Mouse (Mus musculus): Measurements from ENCODE around the gene Fndc5.

Fndc5 gene

GRCm38 (mm10) chr4:129144401-129145367 is 7.9 kb downstream of the Fndc5 start:
- ATAC-seq (ENCODE audit: insufficient number of reproducible peaks, low FRiP score, low TSS enrichment): peak; percentile 63; the same call in 1 of the 2 replicates

- ATAC-seq (ENCODE audit: insufficient number of reproducible peaks, low FRiP score, low TSS enrichment): no peak
These were observed 8.6 kb downstream of the Fndc5 start for GRCm38 (mm10) chr4:129145411-129145810.

- no peak for ATAC-seq (ENCODE audit: insufficient number of reproducible peaks, low FRiP score, low TSS enrichment)
These were observed 9.1 kb downstream of the Fndc5 start for GRCm38 (mm10) chr4:129145943-129146342.

- ATAC-seq (ENCODE audit: insufficient number of reproducible peaks, low FRiP score, low TSS enrichment): no peak
These were observed 9.6 kb downstream of the Fndc5 start for GRCm38 (mm10) chr4:129146392-129146791.

GRCm38 (mm10) chr4:129147552-129148103 is 10.8 kb downstream of the Fndc5 start:
- no peak for ATAC-seq (ENCODE audit: insufficient number of reproducible peaks, low FRiP score, low TSS enrichment)

- ATAC-seq (ENCODE audit: insufficient number of reproducible peaks, low FRiP score, low TSS enrichment): no peak
These were observed 12.5 kb downstream of the Fndc5 start for GRCm38 (mm10) chr4:129149321-129149720.

- ATAC-seq (ENCODE audit: insufficient number of reproducible peaks, low FRiP score, low TSS enrichment): no peak
These were observed 14.5 kb downstream of the Fndc5 start for GRCm38 (mm10) chr4:129151276-129151811.

GRCm38 (mm10) chr4:129157541-129157940 is 20.7 kb downstream of the Fndc5 start:
- ATAC-seq (ENCODE audit: insufficient number of reproducible peaks, low FRiP score, low TSS enrichment): no peak

GRCm38 (mm10) chr4:129158549-129158948 is 21.8 kb downstream of the Fndc5 start:
- no peak for ATAC-seq (ENCODE audit: insufficient number of reproducible peaks, low FRiP score, low TSS enrichment)

- no peak for ATAC-seq (ENCODE audit: insufficient number of reproducible peaks, low FRiP score, low TSS enrichment)
These were observed 24.3 kb downstream of the Fndc5 start for GRCm38 (mm10) chr4:129161076-129161475.

GRCm38 (mm10) chr4:129161581-129162255 is 24.9 kb downstream of the Fndc5 start:
- peak; percentile 56; the same call in 1 of the 2 replicates for ATAC-seq (ENCODE audit: insufficient number of reproducible peaks, low FRiP score, low TSS enrichment)

- ATAC-seq (ENCODE audit: insufficient number of reproducible peaks, low FRiP score, low TSS enrichment): no peak
These were observed 35.7 kb downstream of the Fndc5 start for GRCm38 (mm10) chr4:129172529-129172928.

GRCm38 (mm10) chr4:129179560-129179959 is 42.8 kb downstream of the Fndc5 start:
- ATAC-seq (ENCODE audit: insufficient number of reproducible peaks, low FRiP score, low TSS enrichment): no peak

GRCm38 (mm10) chr4:129188041-129188659 is 51.4 kb downstream of the Fndc5 start:
- no peak for ATAC-seq (ENCODE audit: insufficient number of reproducible peaks, low FRiP score, low TSS enrichment)

GRCm38 (mm10) chr4:129188803-129189541 is 52.2 kb downstream of the Fndc5 start:
- ATAC-seq (ENCODE audit: insufficient number of reproducible peaks, low FRiP score, low TSS enrichment): peak; percentile 41; the same call in 1 of the 2 replicates

GRCm38 (mm10) chr4:129189542-129190519 is 53.0 kb downstream of the Fndc5 start, which contains the start of the genes S100pbp and Yars:
Gene S100pbp (minus strand): TSS chr4:129189727.
Gene Yars (plus strand): TSS chr4:129189760.
- peak; percentile 83 for ATAC-seq (ENCODE audit: insufficient number of reproducible peaks, low FRiP score, low TSS enrichment)

GRCm38 (mm10) chr4:129190538-129190937 is 53.7 kb downstream of the Fndc5 start:
- ATAC-seq (ENCODE audit: insufficient number of reproducible peaks, low FRiP score, low TSS enrichment): no peak

GRCm38 (mm10) chr4:129191691-129192090 is 54.9 kb downstream of the Fndc5 start:
- ATAC-seq (ENCODE audit: insufficient number of reproducible peaks, low FRiP score, low TSS enrichment): no peak

All from cerebellum, adult (tissue).